Mouse (Mus musculus) embryonic facial prominence, embryonic 11.5 days (tissue): ENCODE measurements at regions not wholly inside any gene's neighbourhood (a gene's known extent, or its start where the extent isn't known, plus 50 kb on each side); places are given as distances from the start of the nearest gene placed in this dataset.

ENCODE experiments used
- ATAC-seq: fragments of 200-750 bp; cut with Nextera tagmentation; replicated peaks from 2 replicates; pipeline ENCODE4 v1.8.0; 2017; ENCODE audit warnings: low read depth; ENCODE audit not compliant: insufficient number of reproducible peaks, low FRiP score, low TSS enrichment
- DNase-seq: peaks from one replicate; pipeline ENCODE4 v3.0.0-alpha.2; 2015; ENCODE audit warnings: low spot score
- H3K27ac ChIP-seq: fragments of 300-500 bp; sonication (generic); replicated peaks from 2 replicates; pipeline ENCODE4 v1.5.1; 2014; ENCODE audit warnings: mild to moderate bottlenecking, low read depth, low read length, control low read depth
- H3K27me3 ChIP-seq: fragments of 300-500 bp; sonication (generic); 2 replicates; pipeline ENCODE4 v1.6.1; 2014; ENCODE audit warnings: mild to moderate bottlenecking, low read length, moderate library complexity, mixed read lengths; ENCODE audit not compliant: control insufficient read depth, insufficient read depth
- H3K36me3 ChIP-seq: fragments of 300-500 bp; sonication (generic); replicated peaks from 2 replicates; pipeline ENCODE4 v1.6.1; 2014; ENCODE audit warnings: low read depth, mild to moderate bottlenecking, low read length, moderate library complexity, mixed read lengths; ENCODE audit not compliant: control insufficient read depth, insufficient read depth
- H3K4me1 ChIP-seq: fragments of 300-500 bp; sonication (generic); 2 replicates; pipeline ENCODE4 v1.6.1; 2014; ENCODE audit warnings: low read length, mixed read lengths; ENCODE audit not compliant: control insufficient read depth, insufficient read depth
- H3K4me2 ChIP-seq: fragments of 300-500 bp; sonication (generic); 2 replicates; pipeline ENCODE4 v1.6.1; 2014; ENCODE audit warnings: low read depth, mild to moderate bottlenecking, control low read depth, low read length, moderate library complexity
- H3K4me3 ChIP-seq: fragments of 300-500 bp; sonication (generic); 2 replicates; pipeline ENCODE4 v1.5.1; 2014; ENCODE audit warnings: low read depth, low read length, control low read depth
- H3K9ac ChIP-seq: fragments of 300-500 bp; sonication (generic); replicated peaks from 2 replicates; pipeline ENCODE4 v1.6.1; 2014; ENCODE audit warnings: mild to moderate bottlenecking, control low read depth, low read length
- H3K9me3 ChIP-seq: fragments of 300-500 bp; sonication (generic); replicated peaks from 2 replicates; pipeline ENCODE4 v1.6.1; 2016; ENCODE audit warnings: mild to moderate bottlenecking, low read length, inconsistent platforms, mixed read lengths; ENCODE audit not compliant: control insufficient read depth
- WGBS: fragments of 180-500 bp; shearing (Covaris S2); extraction: QIAGEN DNeasy Blood & Tissue Kit; methylation state at CpG from one replicate; pipeline ENCODE4 v1.1.7; 2014; 5-methylcytosine and 5-hydroxymethylcytosine counted together

DNA sequence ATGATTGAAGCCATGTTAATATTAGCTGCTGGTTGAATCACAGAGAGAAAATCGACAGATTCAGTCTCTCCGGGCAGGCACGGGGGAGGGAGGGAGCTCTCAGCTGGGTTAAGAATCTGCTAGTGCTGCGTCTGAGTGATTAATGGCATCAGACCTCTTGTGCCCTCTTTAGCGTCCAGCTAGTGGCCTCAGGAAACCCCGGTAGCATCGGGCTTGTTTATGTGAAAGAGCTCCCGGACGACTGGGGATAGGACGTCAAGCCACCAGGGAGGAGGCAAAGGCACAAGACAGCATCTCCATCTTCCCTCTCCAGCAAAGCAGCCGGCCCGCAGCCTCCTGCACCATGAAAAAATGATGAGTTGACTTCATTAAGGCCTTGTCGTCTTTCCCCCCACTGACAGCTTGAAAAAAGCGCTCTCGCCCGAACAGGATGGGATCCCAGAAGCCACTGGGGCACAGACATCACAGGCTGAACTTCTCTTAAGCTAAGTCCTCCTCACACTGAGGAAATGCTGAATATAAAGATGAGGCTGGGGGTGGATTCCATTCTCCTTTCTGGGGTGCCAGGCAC lies 294.9 kb downstream of the CK137956 start:
- no peaks in the 10 kb centered on the region for H3K27me3 ChIP-seq
- no peak overlapping the region for H3K9ac ChIP-seq
- H3K4me2 ChIP-seq: no peak overlapping the region
- no peaks in the 10 kb centered on the region for H3K36me3 ChIP-seq
- no peaks in the 10 kb centered on the region for H3K9me3 ChIP-seq
- ATAC-seq: no peak
- H3K4me3 ChIP-seq: no peak overlapping the region
- DNase-seq: no peak
- H3K4me1 ChIP-seq: no peaks in the 10 kb centered on the region
- 51% methylated on average over 16 of the region's 16 CpGs for WGBS
- no peak overlapping the region for H3K27ac ChIP-seq

DNA sequence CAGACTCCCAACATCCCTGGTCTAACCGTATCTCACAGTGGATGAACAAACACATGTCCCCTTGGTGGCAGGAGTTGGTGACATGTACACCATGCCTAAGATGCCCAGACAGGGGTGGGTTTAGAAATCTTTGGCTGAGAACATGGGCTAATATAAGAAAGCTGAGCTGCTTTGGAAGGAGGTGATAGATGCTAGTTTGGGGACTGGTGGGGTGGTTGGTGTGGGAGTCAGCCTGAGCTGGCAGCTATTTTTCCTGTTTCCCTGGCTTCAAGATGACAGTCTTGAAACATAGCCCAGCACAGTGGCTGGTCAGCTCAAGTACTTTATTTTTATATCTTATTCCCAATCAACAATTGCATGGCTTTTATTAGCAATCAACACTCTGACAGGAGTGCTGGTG lies 302.0 kb upstream of the Gjb5 start:
- Histone ChIP-seq H3K4me1 (no peaks in the 10 kb centered on the region), H3K4me2 (no peak overlapping the region), H3K4me3 (no peak overlapping the region), H3K27me3 (no peaks in the 10 kb centered on the region), H3K9ac (no peak overlapping the region), H3K27ac (no peak overlapping the region), H3K9me3 (no peaks in the 10 kb centered on the region), H3K36me3 (no peaks in the 10 kb centered on the region)
- WGBS: 86% methylated on average over 1 of the region's 1 CpGs
- no peak for ATAC-seq
- DNase-seq: no peak

DNA sequence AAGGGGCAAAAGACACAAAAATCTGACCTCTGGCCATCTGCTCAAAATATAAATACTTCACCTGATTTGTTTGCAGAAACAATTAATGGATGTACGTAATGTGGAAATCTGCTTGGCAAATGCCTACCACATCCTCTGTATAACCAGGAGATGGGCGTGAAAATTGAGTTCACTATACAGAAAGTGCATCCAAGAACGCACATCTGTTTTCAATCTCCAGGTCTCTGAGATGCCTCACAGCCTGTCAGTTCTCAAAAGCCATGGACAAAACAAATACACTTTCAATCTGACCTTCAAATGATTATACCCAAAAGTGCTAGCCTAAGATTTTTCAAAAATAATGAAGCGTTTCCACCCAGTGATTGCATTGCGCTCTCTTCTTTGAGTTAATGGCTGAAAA lies 293.6 kb upstream of the Gjb5 start:
- 47% methylated on average over 5 of the region's 5 CpGs for WGBS
- H3K36me3 ChIP-seq: no peaks in the 10 kb centered on the region
- H3K9ac ChIP-seq: no peak overlapping the region
- no peaks in the 10 kb centered on the region for H3K4me1 ChIP-seq
- no peak overlapping the region for H3K27ac ChIP-seq
- ATAC-seq (no peak), DNase-seq (peak; percentile 66)
- H3K27me3 ChIP-seq: no peaks in the 10 kb centered on the region
- no peaks in the 10 kb centered on the region for H3K9me3 ChIP-seq
- H3K4me2 ChIP-seq: no peak overlapping the region
- H3K4me3 ChIP-seq: no peak overlapping the region

DNA sequence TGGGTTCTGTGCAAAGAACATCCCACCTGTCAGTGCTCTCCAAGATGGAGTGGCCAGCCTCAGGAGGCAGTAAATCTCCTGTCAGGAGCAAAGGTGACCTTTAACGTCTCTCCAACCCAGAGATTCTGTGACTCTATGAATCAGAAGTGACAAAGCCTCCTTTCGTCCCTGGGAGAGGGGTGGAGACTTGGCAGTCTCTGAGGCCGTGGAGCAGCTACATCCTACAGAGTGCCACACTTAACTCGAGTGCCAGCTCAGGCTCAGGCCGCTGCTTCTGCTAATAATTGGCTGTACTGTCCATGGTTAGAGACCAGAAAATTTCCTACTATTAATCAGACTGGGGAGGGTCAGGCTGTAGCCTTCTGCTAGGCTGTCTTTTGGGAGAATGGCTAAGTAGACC lies 290.0 kb upstream of the Gjb5 start:
- Histone ChIP-seq H3K9ac (no peak overlapping the region), H3K4me2 (no peak overlapping the region), H3K36me3 (no peaks in the 10 kb centered on the region), H3K27me3 (no peaks in the 10 kb centered on the region), H3K27ac (no peak overlapping the region), H3K4me3 (no peak overlapping the region), H3K4me1 (no peaks in the 10 kb centered on the region), H3K9me3 (no peaks in the 10 kb centered on the region)
- no peak for DNase-seq
- 74% methylated on average over 5 of the region's 5 CpGs for WGBS
- no peak for ATAC-seq

DNA sequence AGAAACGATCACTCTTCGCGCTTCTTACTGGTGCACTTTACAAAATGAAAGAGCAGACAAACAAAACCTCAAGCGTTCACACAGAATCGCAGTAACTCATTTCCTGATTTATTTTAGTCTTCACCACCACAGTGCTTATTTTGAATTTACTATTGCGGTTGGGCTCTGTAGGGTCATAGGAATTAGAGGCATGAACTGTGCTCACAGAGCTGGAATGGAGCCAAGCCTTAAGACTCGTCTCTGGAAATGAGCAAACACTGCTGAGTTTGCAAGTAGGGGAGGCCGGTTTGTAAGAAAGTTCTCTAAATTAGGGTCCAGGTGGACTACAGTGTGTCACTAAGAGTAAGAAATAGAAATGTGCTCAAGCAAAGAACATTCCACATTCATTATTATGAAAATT lies 289.2 kb upstream of the Gjb5 start:
- Histone ChIP-seq H3K36me3 (no peaks in the 10 kb centered on the region), H3K27ac (no peak overlapping the region), H3K4me3 (no peak overlapping the region), H3K27me3 (no peaks in the 10 kb centered on the region), H3K4me2 (no peak overlapping the region), H3K4me1 (no peaks in the 10 kb centered on the region), H3K9me3 (no peaks in the 10 kb centered on the region), H3K9ac (no peak overlapping the region)
- DNase-seq: no peak
- 78% methylated on average over 8 of the region's 8 CpGs for WGBS
- no peak for ATAC-seq

DNA sequence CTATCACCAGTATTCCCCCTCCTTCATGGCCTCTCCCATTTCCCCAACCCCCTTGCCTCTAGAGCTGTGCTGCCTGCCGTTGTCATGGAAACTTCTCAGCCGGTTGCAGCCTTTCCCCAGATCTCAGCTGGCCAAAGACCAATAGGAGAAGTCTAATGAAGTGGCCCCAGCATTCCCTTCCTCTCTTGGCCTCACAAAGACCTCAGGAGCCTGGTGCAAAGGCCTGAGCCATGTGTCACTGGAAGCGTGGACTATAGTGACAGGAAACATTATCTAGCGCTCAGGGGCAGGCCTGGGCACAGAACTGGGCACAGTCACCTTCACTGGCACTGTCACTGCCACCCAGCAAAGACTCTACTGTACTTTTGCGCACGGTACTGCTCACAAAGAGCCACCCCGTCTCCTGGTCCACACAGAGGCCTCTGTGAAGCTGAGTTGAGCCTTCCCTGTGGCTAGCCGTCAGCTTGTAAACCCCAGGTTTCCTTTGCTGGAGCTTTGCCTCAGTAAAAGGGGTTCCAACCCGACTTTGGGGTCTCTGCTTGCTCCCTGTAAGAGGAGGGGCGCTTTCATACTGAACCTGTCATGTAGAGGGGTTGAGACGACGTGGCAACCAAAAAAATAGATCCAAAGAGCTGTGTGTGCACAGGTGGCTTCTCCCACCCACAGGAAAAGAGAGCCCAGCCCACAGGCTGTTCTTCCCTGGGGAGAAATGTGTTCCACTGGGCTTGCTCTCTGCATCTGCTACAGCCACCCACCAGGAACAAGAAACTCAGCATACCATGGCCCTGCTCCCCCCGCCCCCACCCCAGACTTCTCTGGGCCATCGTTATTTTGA lies 282.5 kb upstream of the Gjb5 start:
- no peak overlapping the region for H3K4me3 ChIP-seq
- peak overlapping the region; percentile 25; the same call in 1 of the 2 replicates for H3K9ac ChIP-seq
- peak overlapping the region; percentile 31; the same call in 1 of the 2 replicates for H3K27ac ChIP-seq
- no peaks in the 10 kb centered on the region for H3K36me3 ChIP-seq
- peaks cover 5% of the 10 kb centered on the region; the same call in 1 of the 2 replicates for H3K4me1 ChIP-seq
- H3K9me3 ChIP-seq: no peaks in the 10 kb centered on the region
- H3K4me2 ChIP-seq: no peak overlapping the region
- WGBS: 53% methylated on average over 14 of the region's 14 CpGs
- ATAC-seq: peak; percentile 86
- peak; percentile 71 for DNase-seq
- H3K27me3 ChIP-seq: no peaks in the 10 kb centered on the region

DNA sequence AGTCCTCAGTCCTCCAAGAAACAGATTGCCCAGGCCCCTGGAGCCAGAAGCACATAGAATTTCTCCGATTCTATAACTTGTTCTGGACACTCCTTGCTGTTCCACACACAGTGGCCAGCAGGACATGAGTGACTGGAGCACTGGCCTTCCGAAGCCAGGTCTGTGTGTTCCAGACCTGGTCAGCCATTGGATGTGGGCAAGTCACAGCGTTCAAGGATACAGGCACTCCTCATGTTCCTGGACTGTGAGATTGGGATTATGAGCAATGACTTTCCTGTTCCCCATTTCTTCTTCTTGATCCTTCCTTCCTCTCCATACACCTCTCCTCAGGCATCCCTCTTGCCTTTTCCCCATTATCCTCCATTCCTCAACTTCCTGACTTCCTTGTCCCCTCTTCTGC lies 281.8 kb upstream of the Gjb5 start:
- ATAC-seq (peak; percentile 25; the same call in 1 of the 2 replicates), DNase-seq (no peak)
- Histone ChIP-seq H3K27me3 (no peaks in the 10 kb centered on the region), H3K9me3 (no peaks in the 10 kb centered on the region), H3K27ac (no peak overlapping the region), H3K4me3 (no peak overlapping the region), H3K36me3 (no peaks in the 10 kb centered on the region), H3K4me2 (no peak overlapping the region), H3K9ac (no peak overlapping the region), H3K4me1 (peaks cover 5% of the 10 kb centered on the region; the same call in 1 of the 2 replicates)
- WGBS: 80% methylated on average over 3 of the region's 3 CpGs

DNA sequence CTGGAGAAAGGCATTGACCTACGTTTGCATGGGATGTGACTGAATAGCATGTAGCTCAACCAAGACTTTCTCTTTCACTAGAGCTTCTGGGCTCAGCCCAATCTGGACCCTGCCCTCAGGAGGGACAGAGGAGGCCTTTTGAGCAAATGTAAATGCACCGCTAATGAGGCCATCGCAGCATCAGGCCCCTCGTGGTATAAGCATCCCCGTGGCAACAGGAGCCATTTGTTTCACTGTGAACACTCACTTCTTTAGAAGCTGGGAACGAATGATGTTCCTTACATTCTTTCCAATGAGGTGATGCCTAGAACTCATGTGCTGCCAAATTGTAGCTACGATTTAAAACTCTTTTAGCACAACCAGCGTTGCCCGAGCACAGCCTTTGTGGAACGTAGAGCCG lies 279.0 kb upstream of the Gjb5 start:
- Histone ChIP-seq H3K4me1 (peaks cover 5% of the 10 kb centered on the region; the same call in 1 of the 2 replicates), H3K27ac (no peak overlapping the region), H3K4me3 (no peak overlapping the region), H3K4me2 (no peak overlapping the region), H3K27me3 (no peaks in the 10 kb centered on the region), H3K9me3 (no peaks in the 10 kb centered on the region), H3K9ac (no peak overlapping the region), H3K36me3 (no peaks in the 10 kb centered on the region)
- 56% methylated on average over 11 of the region's 11 CpGs for WGBS
- no peak for DNase-seq
- no peak for ATAC-seq
